Comparison of ENCODE assay signal across 23 mouse cellular contexts in the genomic region with DNA sequence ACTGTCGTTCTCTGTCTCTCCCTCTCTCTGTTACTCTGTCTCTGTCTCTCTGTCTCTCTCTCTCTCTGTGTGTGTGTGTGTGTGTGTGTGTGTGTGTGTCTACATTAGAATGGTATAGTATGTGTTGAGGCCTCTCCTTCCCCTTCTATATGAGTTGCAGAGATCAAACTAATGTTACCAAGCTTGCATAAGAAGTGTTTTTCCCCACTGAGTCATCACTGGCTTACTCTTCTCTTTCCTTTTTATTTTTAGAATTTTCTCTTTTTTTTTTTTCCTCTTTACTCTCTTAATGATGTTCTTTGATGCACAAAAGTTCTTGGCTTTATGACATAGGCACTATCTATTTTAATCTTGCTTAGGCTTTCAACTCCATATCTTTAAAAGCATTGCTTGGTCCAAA. TPM values are rescaled to one million over a fixed set of nuclear protein-coding genes. Genes with fewer than 3 reads are reported as not detected.
DNase-seq lines count a peak whose midpoint lies in the region; ATAC-seq and TF ChIP-seq lines count a peak whose summit lies in the region.
"Had no signal": no experiment of that assay in that cellular context is flagged by ENCODE, and none has a peak within 500 bp of the region (broad histone marks: within the 10 kb centered on the region; RNA-seq: fewer than 3 reads in every experiment).

No protein-coding gene starts in this region.

- peak overlapping the region; percentile 89 for H3K27ac ChIP-seq in CH12.LX (ENCODE audit: insufficient read depth, low read depth)
- peak overlapping the region; percentile 80 for H3K27ac ChIP-seq in cortical plate, adult 2 months (ENCODE audit: insufficient read depth, low read length)
- H3K27ac ChIP-seq: embryonic facial prominence, embryonic 15.5 days; heart, embryonic 10.5 days; hindbrain, embryonic 12.5 days had no signal

- intact Hi-C loops in gastrocnemius, postnatal 36 days (cut with DNase I) = no loop called here

- ATAC-seq in frontal cortex, adult (ENCODE audit: low TSS enrichment) = peak; percentile 88
- ATAC-seq: forebrain, embryonic 16.5 days; hindbrain, embryonic 16.5 days had no signal

- peak; percentile 71 for TF ChIP-seq EP300 in CH12.LX (IDR thresholded peaks at IDR 0.05; ENCODE audit: low read length)

- dilution Hi-C loops in CH12.LX (cut with MboI; ENCODE audit: extremely low pct_ligation_motif_present, extremely low pct_unique_long_range_greater_than_20kb, low sequenced_read_pairs) = no loop called here

- H3K36me3 ChIP-seq in CH12.LX (replicated peaks in 1 of 2; ENCODE audit: control insufficient read depth in 1 of 2, insufficient read depth in 1 of 2, low read length in 1 of 2) = no peaks in the 10 kb centered on the region
- H3K36me3 ChIP-seq: embryonic facial prominence, embryonic 15.5 days; heart, embryonic 10.5 days; hindbrain, embryonic 12.5 days had no signal

- H3K9me3 ChIP-seq in CH12.LX (replicated peaks; ENCODE audit: low read length) = no peaks in the 10 kb centered on the region
- H3K9me3 ChIP-seq: embryonic facial prominence, embryonic 15.5 days; heart, embryonic 10.5 days; hindbrain, embryonic 12.5 days had no signal

- TF ChIP-seq RAD21 in CH12.LX (IDR thresholded peaks at IDR 0.05; ENCODE audit: low read depth, low read length) = no peak

- peak overlapping the region; percentile 61 for H3K9ac ChIP-seq in CH12.LX (ENCODE audit: insufficient read depth, low read depth)
- H3K9ac ChIP-seq: embryonic facial prominence, embryonic 15.5 days; hindbrain, embryonic 12.5 days had no signal

- H3K4me3 ChIP-seq in CH12.LX (replicated peaks in 1 of 3; ENCODE audit: low read depth in 2 of 3, low read length in 2 of 3, poor library complexity in 1 of 3) = no peak overlapping the region
- H3K4me3 ChIP-seq in cortical plate, adult 2 months (ENCODE audit: insufficient read depth, low read length) = no peak overlapping the region
- H3K4me3 ChIP-seq: embryonic facial prominence, embryonic 15.5 days; erythroblast, embryonic 14.5 days; gastrocnemius, adult 2 months; heart, embryonic 10.5 days; hindbrain, embryonic 12.5 days had no signal

- DNase-seq in frontal cortex, postnatal 25 days (ENCODE audit: low spot score in 2 of 2) = no peak
- DNase-seq in CH12.LX (ENCODE audit: extremely low read depth) = no peak
- DNase-seq in kidney, adult 9 months = no peak
- no peak for DNase-seq in gastrocnemius, postnatal 36 days
- DNase-seq in adrenal gland, adult 8-10 months = no peak
- DNase-seq: adrenal gland, postnatal 10 days; cerebellum, adult 2 months; cerebellum, postnatal 10 days; embryo, embryonic 11 days; gastrocnemius, adult 2 months; gastrocnemius, postnatal 25 days; heart, adult 18-20 months; heart, postnatal 10 days; heart, postnatal 4 days; kidney, adult 11 months had no signal

- H3K79me2 ChIP-seq in CH12.LX (replicated peaks; ENCODE audit: control insufficient read depth, extremely low read depth, insufficient read depth, poor library complexity, severe bottlenecking) = no peaks in the 10 kb centered on the region

- TF ChIP-seq POLR2A in CH12.LX (IDR thresholded peaks at IDR 0.05; ENCODE audit: low read depth, low read length) = no peak
- no peak for TF ChIP-seq POLR2A in cortical plate, adult 2 months (IDR thresholded peaks at IDR 0.05; ENCODE audit: extremely low read depth, insufficient read depth, low read length)

- H3K4me2 ChIP-seq in CH12.LX (ENCODE audit: insufficient read depth, low read depth, poor library complexity, severe bottlenecking) = peak overlapping the region; percentile 78; the same call in 1 of the 2 replicates
- H3K4me2 ChIP-seq: embryonic facial prominence, embryonic 15.5 days; hindbrain, embryonic 12.5 days had no signal

- TF ChIP-seq CTCF in CH12.LX (conservative IDR thresholded peaks at IDR 0.05 in 1 of 2, IDR thresholded peaks at IDR 0.05 in 1 of 2; ENCODE audit: low read depth in 2 of 2, low read length in 2 of 2) = no peak
- TF ChIP-seq CTCF in cortical plate, adult 2 months (IDR thresholded peaks at IDR 0.05; ENCODE audit: extremely low read depth, insufficient read depth, low read length) = no peak

- in situ Hi-C loops in CH12.LX (cut with MboI; ENCODE audit: low pct_ligation_motif_present, low pct_unique_long_range_greater_than_20kb, low sequenced_read_pairs) = no loop called here

- peaks cover 12 to 30% of the 10 kb centered on the region in 2 experiments for H3K4me1 ChIP-seq in CH12.LX (ENCODE audit: control insufficient read depth in 1 of 2, insufficient read depth in 2 of 2)
- peaks cover 3% of the 10 kb centered on the region; the same call in 1 of the 2 replicates for H3K4me1 ChIP-seq in cortical plate, adult 2 months (ENCODE audit: control insufficient read depth, insufficient read depth, low read length)
- H3K4me1 ChIP-seq: embryonic facial prominence, embryonic 15.5 days; hindbrain, embryonic 12.5 days had no signal

- H3K27me3 ChIP-seq in CH12.LX (replicated peaks) = no peaks in the 10 kb centered on the region
- H3K27me3 ChIP-seq: embryonic facial prominence, embryonic 15.5 days; hindbrain, embryonic 12.5 days had no signal

TF ChIP-seq in CH12.LX, 34 proteins besides CTCF, POLR2A, EP300 and RAD21:
- TF ChIP-seq TCF12 (IDR thresholded peaks at IDR 0.05; ENCODE audit: low read depth, low read length) = no peak
- no peak for TF ChIP-seq ELF1 (IDR thresholded peaks at IDR 0.05; ENCODE audit: low read depth, low read length)
- TF ChIP-seq BHLHE40 (IDR thresholded peaks at IDR 0.05; ENCODE audit: low read depth, low read length) = no peak
- TF ChIP-seq JUND (conservative IDR thresholded peaks at IDR 0.05; ENCODE audit: low read depth, low read length) = peak; percentile 68
- no peak for TF ChIP-seq POLR2AphosphoS2 (IDR thresholded peaks at IDR 0.05; ENCODE audit: low read depth, low read length)
- TF ChIP-seq IRF4 (IDR thresholded peaks at IDR 0.05; ENCODE audit: low read depth, low read length) = peak; percentile 69
- TF ChIP-seq NELFE (IDR thresholded peaks at IDR 0.05; ENCODE audit: low read depth, low read length) = no peak
- no peak for TF ChIP-seq ZMIZ1 (IDR thresholded peaks at IDR 0.05; ENCODE audit: low read depth, low read length)
- no peak for TF ChIP-seq TBP (conservative IDR thresholded peaks at IDR 0.05; ENCODE audit: low read depth, low read length)
- TF ChIP-seq ETS1 (conservative IDR thresholded peaks at IDR 0.05; ENCODE audit: low read depth, low read length) = no peak; the same call in 1 of the 2 replicates
- no peak for TF ChIP-seq SIN3A (IDR thresholded peaks at IDR 0.05; ENCODE audit: low read length)
- peak; percentile 22 for TF ChIP-seq JUN (IDR thresholded peaks at IDR 0.05; ENCODE audit: insufficient read depth, low read depth, low read length)
- TF ChIP-seq MXI1 (IDR thresholded peaks at IDR 0.05; ENCODE audit: low read depth, low read length) = no peak
- no peak for TF ChIP-seq NRF1 (IDR thresholded peaks at IDR 0.05; ENCODE audit: low read depth, low read length)
- TF ChIP-seq MAFK (IDR thresholded peaks at IDR 0.05; ENCODE audit: insufficient replicate concordance, low read length) = no peak
- no peak for TF ChIP-seq RCOR1 (conservative IDR thresholded peaks at IDR 0.05; ENCODE audit: low read depth, low read length)
- no peak for TF ChIP-seq ZC3H11A (IDR thresholded peaks at IDR 0.05; ENCODE audit: low read depth, low read length)
- no peak for TF ChIP-seq SMC3 (IDR thresholded peaks at IDR 0.05; ENCODE audit: low read depth, low read length)
- no peak for TF ChIP-seq USF1 (IDR thresholded peaks at IDR 0.05; ENCODE audit: low read depth, low read length)
- peak; percentile 91 for TF ChIP-seq ZNF384 (IDR thresholded peaks at IDR 0.05; ENCODE audit: low read depth, low read length)
- TF ChIP-seq MEF2A (IDR thresholded peaks at IDR 0.05; ENCODE audit: borderline replicate concordance, low read depth, low read length) = peak; percentile 92
- no peak for TF ChIP-seq PAX5 (IDR thresholded peaks at IDR 0.05; ENCODE audit: low read length)
- no peak for TF ChIP-seq CHD1 (IDR thresholded peaks at IDR 0.05; ENCODE audit: low read depth, low read length)
- no peak for TF ChIP-seq HCFC1 (IDR thresholded peaks at IDR 0.05; ENCODE audit: low read depth, low read length)
- no peak for TF ChIP-seq GABPA (IDR thresholded peaks at IDR 0.05; ENCODE audit: insufficient replicate concordance, low read depth, low read length)
- no peak for TF ChIP-seq CHD2 (IDR thresholded peaks at IDR 0.05; ENCODE audit: low read length)
- TF ChIP-seq ZKSCAN1 (IDR thresholded peaks at IDR 0.05; ENCODE audit: borderline replicate concordance, low read depth, low read length) = no peak
- TF ChIP-seq MAX (IDR thresholded peaks at IDR 0.05; ENCODE audit: low read length) = no peak
- TF ChIP-seq USF2 (conservative IDR thresholded peaks at IDR 0.05; ENCODE audit: low read depth, low read length) = no peak
- TF ChIP-seq MYC (IDR thresholded peaks at IDR 0.05; ENCODE audit: low read depth, low read length) = no peak
- 0 out of 2 replicates have a peak, but pooled peaks have one; percentile 29 for TF ChIP-seq MAZ (IDR thresholded peaks at IDR 0.05; ENCODE audit: low read depth, low read length)
- no peak for TF ChIP-seq UBTF (IDR thresholded peaks at IDR 0.05; ENCODE audit: low read depth, low read length)
- no peak for TF ChIP-seq E2F4 (IDR thresholded peaks at IDR 0.05; ENCODE audit: insufficient replicate concordance, low read depth, low read length)
- no peak for TF ChIP-seq KAT2A (IDR thresholded peaks at IDR 0.05; ENCODE audit: insufficient replicate concordance, low read length)
TF ChIP-seq in CH12.LX: peak in this region for 6.

RNA-seq across cellular contexts. Expression of a gene that starts 43.6 kb away (rescaled TPM):
- total RNA-seq in CH12.LX (2012; rRNA removed) = 10.4 TPM in 2 replicates
- total RNA-seq in CH12.LX (2014; rRNA removed) = 4.5 TPM in 2 replicates
- 3.5 and 4.1 TPM in 2 replicates for polyA plus RNA-seq in CH12.LX (2012; ENCODE audit: insufficient read length, low read depth)
- 3.0 and 3.1 TPM in 2 replicates for polyA plus RNA-seq in cortical plate, adult 2 months (2012; rRNA removed)
- total RNA-seq in gastrocnemius, postnatal 36 days (2021) = 10 to 100 TPM; 35.3 to 40.5 TPM
- 10 to 100 TPM; 11.2 to 17.4 (median 15.0) TPM for total RNA-seq in adrenal gland, adult 8-10 months (2022)
